Mouse (Mus musculus) adrenal gland (tissue): ENCODE results near the gene Ube2r2.

Experiments used
- intact Hi-C: fragments of 180-260 bp; cut with DNase I; formaldehyde crosslinking; loops from one replicate; pipeline ENCODE4 v1.15.1; 2025

Gene Ube2r2

DNA sequence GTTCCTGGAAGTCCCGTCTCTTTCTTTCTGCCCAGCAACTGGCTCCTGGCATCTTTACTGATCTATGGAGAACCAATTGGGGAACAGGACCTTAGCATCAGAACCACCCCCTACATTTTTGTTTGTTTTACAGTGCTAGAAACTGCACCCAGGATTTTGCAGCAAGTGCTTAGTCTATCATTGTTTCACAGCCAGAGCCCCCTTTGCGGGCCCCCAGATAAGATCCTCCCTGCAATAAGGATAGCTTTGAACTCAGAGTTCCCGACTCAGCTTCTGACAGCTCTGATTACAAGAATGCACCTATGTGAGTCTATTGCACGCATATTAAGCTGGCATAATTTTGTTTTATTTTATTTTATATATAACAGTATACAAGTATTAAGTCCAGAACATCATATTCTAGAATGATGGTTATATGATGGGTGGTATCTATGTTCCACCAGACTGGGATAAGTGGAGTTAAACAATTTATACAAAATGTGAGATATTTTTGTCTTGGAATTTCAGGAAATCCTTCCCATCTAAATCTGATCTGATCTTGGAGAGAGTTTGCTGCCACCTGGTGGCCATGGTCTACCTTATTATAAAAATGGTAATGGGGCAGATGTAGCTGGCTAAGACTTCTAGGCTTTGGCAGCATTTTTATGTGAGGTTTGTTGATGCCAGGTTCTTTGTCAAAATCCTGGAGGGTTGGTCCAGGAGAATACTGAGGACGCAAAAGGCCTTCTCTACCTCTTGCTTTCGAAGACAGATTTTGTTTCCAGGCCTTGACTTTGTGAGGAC lies 30.3 kb downstream of the Ube2r2 start:
- intact Hi-C loops = loop anchor here (5.0 kb wide), 1 partner anchor 114 kb away; no protein-coding TSS in a partner anchor

DNA sequence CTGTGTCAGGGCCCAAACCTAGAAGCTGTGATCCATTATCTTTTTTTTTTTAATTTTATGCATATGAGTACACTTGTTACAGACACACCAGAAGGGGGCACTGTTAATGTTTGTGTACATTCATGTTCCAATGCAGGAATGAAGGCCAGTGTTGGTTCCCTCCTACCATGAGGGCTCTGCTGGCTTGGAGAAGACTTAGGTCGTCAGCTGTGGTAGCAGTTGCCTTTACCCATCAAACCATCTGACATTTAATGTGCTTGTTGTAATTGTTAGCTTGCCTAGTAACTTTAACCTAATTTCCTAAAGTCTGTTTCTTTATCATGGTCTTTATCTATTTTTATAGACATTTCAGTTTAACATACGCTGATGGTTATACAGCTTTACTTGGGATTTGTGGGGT lies 35.4 kb downstream of the Ube2r2 start:
- intact Hi-C loops = no loop called here

DNA sequence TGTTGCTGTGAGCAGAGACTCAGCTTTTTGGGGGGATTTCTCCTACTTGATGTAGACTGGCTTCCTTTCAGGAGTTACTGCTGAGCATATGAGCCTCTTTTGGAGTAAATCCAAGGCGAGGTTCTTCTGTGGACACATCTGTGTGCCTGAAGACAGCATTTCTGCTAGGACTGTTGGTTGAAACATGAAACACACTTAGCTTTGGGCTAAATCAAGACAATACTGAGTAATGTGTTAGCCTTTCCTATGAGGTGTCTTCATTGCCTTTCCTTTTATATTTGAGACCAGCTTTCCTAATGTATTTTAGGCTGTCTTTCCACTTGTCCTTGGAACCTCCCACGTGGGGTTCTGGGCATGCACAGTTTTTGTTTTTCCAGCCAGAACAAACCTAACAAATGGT lies 39.1 kb downstream of the Ube2r2 start:
- intact Hi-C loops = no loop called here

DNA sequence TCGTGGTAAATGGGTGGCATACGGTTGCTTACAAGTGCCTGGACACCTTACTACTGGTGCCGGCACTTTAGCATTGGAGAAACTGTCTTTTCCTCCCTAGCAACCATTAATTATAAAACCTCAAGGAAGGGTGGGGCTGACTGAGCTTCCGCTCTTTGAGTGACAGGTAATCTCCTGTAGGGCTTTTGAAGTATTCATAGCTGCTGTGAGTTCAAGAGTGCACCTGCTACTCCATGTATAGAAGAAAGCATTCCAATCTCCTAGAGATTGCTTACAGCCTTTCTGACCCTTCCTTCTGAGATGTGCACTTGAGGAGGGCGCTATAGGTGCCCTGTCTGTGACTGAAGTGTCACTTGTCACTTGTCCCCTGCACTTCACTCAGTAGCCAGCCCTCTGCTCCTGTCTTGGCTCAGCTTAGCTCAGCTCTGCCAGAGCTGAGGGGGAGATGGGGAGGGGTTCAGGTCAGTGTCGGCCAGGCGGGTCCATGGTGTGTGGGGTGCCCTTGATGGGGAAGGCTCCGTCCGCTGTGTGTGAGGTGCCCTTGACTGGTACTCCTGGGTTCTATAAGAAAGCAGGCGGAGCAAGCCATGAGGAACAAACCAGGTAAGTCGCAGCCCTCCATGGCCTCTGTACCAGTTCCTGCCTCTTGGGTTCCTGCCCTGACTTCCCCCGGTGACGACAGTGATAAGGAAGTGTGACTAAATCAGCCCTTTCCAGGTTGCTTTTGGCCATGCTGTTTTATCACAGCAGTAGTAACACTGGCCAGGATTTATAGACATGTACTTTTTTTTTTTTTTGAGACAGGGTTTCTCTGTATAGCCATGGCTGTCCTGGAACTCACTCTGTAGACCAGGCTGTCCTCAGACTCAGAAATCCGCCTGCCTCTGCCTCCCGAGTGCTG lies 44.5 kb downstream of the Ube2r2 start:
- intact Hi-C loops = no loop called here

DNA sequence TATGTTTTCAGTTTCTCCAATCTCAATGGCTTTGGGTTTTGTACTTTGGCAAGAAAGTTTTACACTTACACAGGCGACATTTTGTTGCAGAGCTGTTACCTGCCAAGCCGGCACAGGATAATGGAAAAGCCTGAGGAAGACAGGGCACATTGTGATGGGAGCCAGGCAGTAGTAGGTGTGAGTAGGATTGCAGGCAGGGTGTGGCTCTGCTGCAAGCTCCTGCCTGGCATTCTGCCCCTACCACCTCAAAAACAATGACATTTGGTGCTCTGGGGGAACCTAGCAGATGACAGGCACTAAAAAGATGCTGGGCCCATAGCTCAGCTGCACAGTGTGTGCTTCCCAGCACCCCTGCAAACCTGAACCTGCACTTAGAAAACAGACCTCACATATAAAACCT lies 54.3 kb downstream of the Ube2r2 start:
- intact Hi-C loops = no loop called here

DNA sequence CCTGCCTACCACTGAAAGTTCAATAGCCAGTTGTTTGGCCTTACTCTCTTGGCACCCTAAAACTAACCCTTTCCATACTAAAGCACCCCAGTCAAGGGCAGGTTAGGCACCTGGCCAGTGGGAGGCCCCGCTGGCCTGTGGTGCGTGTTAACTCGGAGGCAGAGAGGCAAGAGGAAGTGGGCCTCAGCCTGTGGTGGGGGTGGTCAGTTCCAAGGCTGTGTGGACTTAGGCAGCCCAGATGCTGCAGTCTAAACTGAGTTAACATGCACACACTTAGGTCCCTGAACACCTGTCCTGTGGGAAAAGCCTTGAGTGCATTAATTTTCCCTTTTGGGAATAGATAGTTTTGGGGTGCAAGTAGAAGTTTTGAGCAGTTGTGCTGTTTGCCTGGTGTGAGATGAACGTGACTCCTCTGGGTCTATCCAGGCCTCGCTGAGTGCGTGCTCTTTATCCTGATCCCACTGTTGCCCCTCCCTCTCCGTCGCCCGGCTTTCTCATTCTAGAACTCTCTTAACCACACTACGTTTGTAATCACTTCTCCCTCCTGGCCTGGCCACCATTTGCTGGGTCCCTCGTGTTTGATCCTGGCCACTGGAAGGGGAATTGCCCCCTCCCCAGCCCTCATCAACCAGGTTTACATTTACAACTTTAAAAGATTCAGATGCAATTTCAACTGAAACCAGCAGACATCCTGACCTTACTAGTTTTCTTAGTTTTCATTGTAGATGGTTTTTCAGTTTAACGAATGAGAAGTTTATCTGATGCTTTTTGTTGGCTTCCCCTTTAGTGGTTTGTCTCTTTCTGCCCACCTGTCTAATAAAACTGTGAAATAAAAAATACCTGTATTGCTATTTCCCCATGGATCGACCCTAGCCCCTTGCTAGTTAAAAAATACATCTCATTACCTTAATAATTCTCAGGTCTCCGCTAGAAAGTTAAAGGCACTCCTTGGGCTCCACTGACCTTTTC lies 57.3 kb downstream of the Ube2r2 start:
- intact Hi-C loops = no loop called here

DNA sequence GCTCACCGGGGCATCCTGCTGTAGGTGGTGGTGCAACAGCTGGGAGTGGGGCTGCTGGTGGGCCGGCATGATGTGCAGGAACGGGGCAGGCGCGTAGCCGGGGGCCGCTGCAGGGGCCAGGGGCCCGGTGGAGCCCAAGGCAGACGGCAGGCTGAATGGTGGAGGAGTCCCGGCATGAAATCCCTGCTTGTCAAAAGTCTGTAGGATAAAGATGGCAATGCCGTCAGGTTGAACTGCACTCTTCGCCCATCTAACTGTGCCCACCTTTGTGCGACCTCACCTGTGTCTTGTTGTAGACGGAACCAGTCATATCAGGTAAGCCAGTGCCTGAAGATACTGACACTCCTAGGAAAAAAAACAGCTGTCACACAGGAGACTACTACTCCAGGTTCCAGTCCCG lies 59.8 kb downstream of the Ube2r2 start:
- intact Hi-C loops = no loop called here

DNA sequence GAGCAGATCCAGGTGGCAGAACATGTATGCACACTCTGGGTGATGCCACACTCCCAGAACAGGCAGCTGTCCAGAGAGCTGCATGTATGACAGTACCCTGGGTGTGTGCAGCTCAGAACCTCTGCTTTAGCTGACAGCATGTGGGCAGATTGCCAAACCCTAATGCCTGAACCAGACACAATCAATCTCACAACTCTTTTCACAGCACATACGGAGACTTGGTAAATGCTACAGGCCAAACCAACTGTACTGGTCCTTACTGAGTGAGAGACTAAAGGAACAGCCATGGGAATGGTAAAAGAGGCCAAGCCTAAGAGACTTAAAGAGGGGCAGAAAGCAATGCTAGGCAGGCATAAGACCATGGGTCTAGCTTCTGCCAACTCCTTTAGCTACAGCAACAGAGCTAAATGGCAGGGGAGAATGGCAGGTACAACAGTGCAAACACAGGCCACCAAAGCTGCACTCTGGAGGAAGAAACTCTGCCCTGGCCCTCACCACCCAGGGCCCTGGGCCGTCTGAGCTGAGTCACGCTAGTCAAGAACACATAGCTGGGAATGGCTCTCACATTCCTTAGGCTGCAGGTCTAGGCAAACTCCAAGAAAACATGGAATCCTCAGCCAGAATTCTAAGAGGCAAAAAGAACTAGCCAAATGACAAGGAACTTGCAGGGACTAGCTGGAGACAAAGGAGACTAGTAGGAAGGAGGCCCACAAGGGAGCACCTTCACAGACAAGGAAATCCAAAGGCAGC lies 61.5 kb downstream of the Ube2r2 start:
- intact Hi-C loops = no loop called here

DNA sequence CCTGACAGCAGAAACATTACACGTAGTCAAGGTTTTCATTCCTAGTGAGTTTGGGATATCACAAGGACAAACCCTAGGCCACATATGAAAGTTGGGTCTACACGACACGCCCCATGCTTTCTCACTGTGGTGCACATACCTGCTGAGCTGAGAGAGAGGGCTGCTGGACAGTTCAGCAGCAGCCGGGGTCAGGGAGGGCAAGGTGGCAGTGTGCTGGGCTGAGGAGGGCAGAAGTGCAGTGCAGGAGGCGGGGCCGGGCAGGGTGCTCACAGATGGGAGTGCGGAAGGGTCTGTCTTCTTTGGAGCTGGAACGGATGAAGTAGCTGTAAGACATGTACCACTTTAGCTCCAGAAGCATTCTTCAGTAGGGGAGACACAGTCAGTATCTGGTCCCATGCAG lies 66.6 kb downstream of the Ube2r2 start:
- intact Hi-C loops = no loop called here

DNA sequence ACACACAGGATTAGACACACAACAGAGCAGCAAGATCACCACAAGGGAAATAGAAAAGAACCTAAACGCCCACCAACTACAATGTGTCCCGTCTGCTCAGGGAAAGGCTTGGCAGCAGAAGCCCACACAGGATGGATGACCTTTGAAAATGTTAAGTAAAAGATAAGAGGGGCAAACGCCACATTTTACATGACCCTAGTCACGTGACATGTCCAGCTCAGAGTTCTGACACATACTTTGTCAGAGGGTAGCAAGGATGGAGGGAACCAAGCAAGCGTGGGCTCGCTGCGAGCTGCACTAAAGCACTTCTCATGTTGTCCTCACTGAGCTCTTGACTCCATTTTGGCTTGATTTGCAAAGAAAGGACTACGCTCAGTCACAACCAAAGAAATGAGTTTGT lies 70.2 kb downstream of the Ube2r2 start:
- intact Hi-C loops = no loop called here

DNA sequence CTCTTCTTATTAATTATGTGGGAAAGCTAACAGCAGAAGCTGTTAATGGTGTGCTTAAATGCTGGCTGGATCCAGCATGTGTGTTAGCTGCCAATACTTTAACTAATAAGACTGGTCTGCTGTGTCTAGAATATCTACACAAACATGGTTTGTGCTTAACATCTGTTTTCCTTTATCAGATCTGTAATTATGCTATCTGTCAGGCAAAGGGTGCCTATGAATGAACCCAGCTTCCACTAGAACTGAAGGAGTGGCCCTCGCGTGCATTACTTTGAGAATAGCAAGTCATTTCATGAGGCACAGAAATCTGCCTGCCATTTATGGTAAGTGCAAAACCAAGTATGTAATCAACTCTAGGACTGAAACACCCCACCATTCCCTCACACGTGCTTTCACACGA lies 72.5 kb downstream of the Ube2r2 start:
- intact Hi-C loops = no loop called here

DNA sequence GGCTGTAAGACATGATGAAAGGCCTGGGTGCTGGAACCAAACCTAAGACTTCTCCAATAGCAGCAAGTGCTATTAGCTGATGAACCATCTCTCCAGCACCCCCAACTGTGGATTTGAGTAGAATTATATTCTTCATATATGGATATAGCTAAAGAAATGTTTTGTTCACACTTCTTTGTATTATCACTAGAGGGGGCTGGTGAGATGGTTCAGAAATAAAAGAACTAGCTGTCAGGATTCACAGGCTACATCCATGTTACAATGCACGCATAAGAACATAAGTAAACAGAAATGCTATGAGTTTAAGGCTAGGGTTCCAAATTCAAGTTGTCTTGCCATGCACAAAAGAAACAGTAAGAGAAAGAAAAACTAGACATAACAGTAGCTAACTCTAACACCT lies 89.9 kb downstream of the Ube2r2 start:
- intact Hi-C loops = loop anchor here (5.0 kb wide), 2 partner anchors 62 to 178 kb away; partner anchors contain the start of gene Aqp7

DNA sequence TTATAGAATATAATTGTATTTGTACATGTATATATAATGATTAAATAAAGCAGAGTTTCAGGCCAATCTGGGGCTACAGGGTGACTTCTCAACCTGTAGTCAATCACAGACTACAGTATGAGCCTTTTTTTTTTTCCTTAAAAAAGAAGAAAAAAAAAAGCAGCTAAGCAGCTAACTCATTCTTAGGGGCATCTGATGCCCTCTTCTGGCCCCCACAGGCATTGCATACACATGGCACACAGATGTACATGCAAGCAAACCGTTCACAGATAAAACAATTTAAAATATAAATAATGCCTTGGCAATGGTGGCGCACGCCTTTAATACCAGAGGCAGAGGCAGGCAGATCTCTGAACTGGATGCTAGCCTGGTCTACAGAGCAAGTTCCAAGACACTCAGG lies 90.8 kb downstream of the Ube2r2 start:
- intact Hi-C loops = loop anchor here (5.0 kb wide), 2 partner anchors 61 to 179 kb away; partner anchors contain the start of gene Aqp7

DNA sequence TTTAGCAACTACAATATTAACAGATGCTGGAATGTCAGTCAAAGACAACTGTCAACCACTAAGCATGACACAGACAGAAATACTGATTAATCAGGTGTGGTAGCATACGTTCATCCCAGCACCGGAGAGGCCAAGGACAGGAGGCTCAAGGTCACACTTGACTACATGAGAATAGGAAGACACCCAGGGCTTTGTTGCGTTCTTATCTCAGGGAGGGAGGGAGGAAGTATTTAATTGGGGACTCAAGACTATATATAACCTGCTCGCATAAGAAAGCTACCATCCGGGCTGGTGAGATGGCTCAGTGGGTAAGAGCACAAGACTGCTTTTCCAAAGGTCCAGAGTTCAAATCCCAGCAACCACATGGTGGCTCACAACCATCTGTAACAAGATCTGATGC lies 100.1 kb downstream of the Ube2r2 start:
- intact Hi-C loops = no loop called here

DNA sequence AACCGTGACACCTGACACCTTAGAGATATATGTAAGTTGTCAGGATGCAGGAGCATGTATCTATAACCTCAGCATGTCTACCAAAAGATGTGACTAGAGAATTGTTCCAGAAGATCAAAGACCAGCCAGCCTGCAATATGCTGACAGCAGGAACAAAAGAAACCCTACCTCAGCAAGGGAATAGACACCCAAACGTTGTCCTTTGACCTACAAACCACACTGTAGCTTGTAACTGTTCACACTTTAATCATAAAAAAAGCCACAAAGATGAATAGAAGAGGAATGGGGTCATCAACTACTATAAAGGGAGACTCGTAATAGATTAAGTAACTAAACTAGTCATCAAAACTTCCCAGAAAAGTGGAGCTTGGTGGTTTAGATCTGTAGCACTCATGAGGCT lies 105.4 kb downstream of the Ube2r2 start:
- intact Hi-C loops = no loop called here
